Mouse (Mus musculus) E14TG2a.4 (cell line): ENCODE data around the gene Cep83.

ENCODE experiments used
- CTCF ChIP-seq: conservative IDR thresholded peaks from 2 replicates; pipeline ENCODE4 v1.5.1; 2014; ENCODE audit warnings: low read length
- NANOG ChIP-seq: IDR thresholded peaks from 2 replicates; pipeline ENCODE4 v1.6.1; 2014; ENCODE audit warnings: borderline replicate concordance, low read length, mixed read lengths
- POU5F1 ChIP-seq: IDR thresholded peaks from 2 replicates; pipeline ENCODE4 v1.6.1; 2014; ENCODE audit warnings: low read length, borderline replicate concordance

GRCm38 (mm10) chr10:94828734-94829230 is 140.3 kb downstream of the Cep83 start:
- TF ChIP-seq CTCF, result no peak
- TF ChIP-seq POU5F1, result no peak
- no peak for TF ChIP-seq NANOG
